Mouse (Mus musculus) CH12.LX (cell line): ENCODE results near the gene Plcg2. TPM values are rescaled to one million over a fixed set of nuclear protein-coding genes. Genes with fewer than 3 reads are reported as not detected.

Source experiments
- DNase-seq: peaks from one replicate; pipeline ENCODE4 v3.0.0-alpha.2; 2013; ENCODE audit errors: extremely low read depth
- H3K27ac ChIP-seq: 2 replicates; pipeline ENCODE4 v1.5.1; 2012; ENCODE audit warnings: low read depth, mild to moderate bottlenecking, control low read depth, moderate library complexity; ENCODE audit not compliant: insufficient read depth
- H3K27me3 ChIP-seq: replicated peaks from 2 replicates; pipeline ENCODE3; 2012; ENCODE audit warnings: inconsistent platforms
- H3K36me3 ChIP-seq, 2 experiments: replicated peaks in 1 of 2; 2 replicates each; pipeline versions ENCODE3 to v1.6.1; 2012; ENCODE audit warnings: inconsistent platforms in 1 of 2, low read length in 1 of 2, mild to moderate bottlenecking in 1 of 2, mixed read lengths in 1 of 2, moderate library complexity in 1 of 2; ENCODE audit not compliant: control insufficient read depth in 1 of 2, insufficient read depth in 1 of 2
- H3K4me1 ChIP-seq, 2 experiments: 2 replicates each; pipeline ENCODE4 v1.6.1; 2012; ENCODE audit warnings: inconsistent platforms in 1 of 2, moderate library complexity in 1 of 2; ENCODE audit not compliant: insufficient read depth in 2 of 2, control insufficient read depth in 1 of 2
- H3K4me2 ChIP-seq: 2 replicates; pipeline ENCODE4 v1.6.1; 2012; ENCODE audit warnings: low read depth, mild to moderate bottlenecking, control low read depth; ENCODE audit not compliant: poor library complexity, insufficient read depth, severe bottlenecking
- H3K4me3 ChIP-seq, 3 experiments: fragments of 150-350 bp in 1 of 3; sonication (generic) in 1 of 3; replicated peaks in 1 of 3; 2 replicates each; pipeline versions ENCODE3 to v1.5.1; 2011 to 2012; ENCODE audit warnings: low read depth in 2 of 3, low read length in 2 of 3, mild to moderate bottlenecking in 2 of 3, moderate library complexity in 2 of 3, control low read depth in 1 of 3, improper control_type of control experiment in 1 of 3, inconsistent platforms in 1 of 3, mixed read lengths in 1 of 3; ENCODE audit not compliant: poor library complexity in 1 of 3
- H3K79me2 ChIP-seq: replicated peaks from 2 replicates; pipeline ENCODE4 v1.6.1; 2012; ENCODE audit warnings: mild to moderate bottlenecking, moderate library complexity; ENCODE audit not compliant: control insufficient read depth, poor library complexity, insufficient read depth, severe bottlenecking; ENCODE audit errors: extremely low read depth
- H3K9ac ChIP-seq: 2 replicates; pipeline ENCODE4 v1.6.1; 2012; ENCODE audit warnings: low read depth, mild to moderate bottlenecking, control low read depth, moderate library complexity; ENCODE audit not compliant: insufficient read depth
- H3K9me3 ChIP-seq: replicated peaks from 2 replicates; pipeline ENCODE3; 2012; ENCODE audit warnings: low read length, inconsistent platforms, mixed read lengths
- CTCF ChIP-seq, 2 experiments: IDR thresholded peaks in 1 of 2; conservative IDR thresholded peaks in 1 of 2; 2 replicates each; pipeline ENCODE4 v1.5.1; 2011 to 2012; ENCODE audit warnings: low read depth in 2 of 2, low read length in 2 of 2, improper control_type of control experiment in 1 of 2, inconsistent platforms in 1 of 2, mild to moderate bottlenecking in 1 of 2, moderate library complexity in 1 of 2
- ELF1 ChIP-seq: IDR thresholded peaks from 2 replicates; pipeline ENCODE4 v1.6.1; 2014; ENCODE audit warnings: low read depth, mild to moderate bottlenecking, inconsistent platforms, low read length, improper control_type of control experiment
- HCFC1 ChIP-seq: IDR thresholded peaks from 2 replicates; pipeline ENCODE4 v1.6.1; 2012; ENCODE audit warnings: low read depth, mild to moderate bottlenecking, inconsistent platforms, low read length, improper control_type of control experiment
- IRF4 ChIP-seq: IDR thresholded peaks from 2 replicates; pipeline ENCODE4 v1.6.1; 2014; ENCODE audit warnings: low read depth, mild to moderate bottlenecking, inconsistent platforms, low read length, improper control_type of control experiment
- JUN ChIP-seq: IDR thresholded peaks from 2 replicates; pipeline ENCODE4 v1.6.1; 2011; ENCODE audit warnings: low read depth, mild to moderate bottlenecking, low read length, improper control_type of control experiment, moderate library complexity; ENCODE audit not compliant: insufficient read depth
- JUND ChIP-seq: conservative IDR thresholded peaks from 2 replicates; pipeline ENCODE4 v1.6.1; 2011; ENCODE audit warnings: low read depth, low read length, improper control_type of control experiment
- KAT2A ChIP-seq: IDR thresholded peaks from 2 replicates; pipeline ENCODE4 v1.6.1; 2012; ENCODE audit warnings: low read length, improper control_type of control experiment, inconsistent platforms; ENCODE audit not compliant: insufficient replicate concordance
- MAFK ChIP-seq: IDR thresholded peaks from 2 replicates; pipeline ENCODE4 v1.6.1; 2011; ENCODE audit warnings: low read length, improper control_type of control experiment; ENCODE audit not compliant: insufficient replicate concordance
- MAX ChIP-seq: IDR thresholded peaks from 2 replicates; pipeline ENCODE4 v1.6.1; 2011; ENCODE audit warnings: low read length, improper control_type of control experiment
- MEF2A ChIP-seq: IDR thresholded peaks from 2 replicates; pipeline ENCODE4 v1.6.1; 2014; ENCODE audit warnings: low read depth, mild to moderate bottlenecking, inconsistent platforms, low read length, improper control_type of control experiment, borderline replicate concordance
- MXI1 ChIP-seq: IDR thresholded peaks from 2 replicates; pipeline ENCODE4 v1.6.1; 2011; ENCODE audit warnings: mild to moderate bottlenecking, low read depth, low read length, improper control_type of control experiment
- PAX5 ChIP-seq: IDR thresholded peaks from 2 replicates; pipeline ENCODE4 v1.6.1; 2012; ENCODE audit warnings: low read length, inconsistent platforms, mixed read lengths
- POLR2A ChIP-seq: IDR thresholded peaks from 2 replicates; pipeline ENCODE4 v1.6.1; 2011; ENCODE audit warnings: low read depth, mild to moderate bottlenecking, improper control_type of control experiment, low read length
- POLR2AphosphoS2 ChIP-seq: IDR thresholded peaks from 2 replicates; pipeline ENCODE4 v1.6.1; 2011; ENCODE audit warnings: low read depth, low read length, improper control_type of control experiment
- RAD21 ChIP-seq: IDR thresholded peaks from 2 replicates; pipeline ENCODE4 v1.6.1; 2011; ENCODE audit warnings: low read depth, mild to moderate bottlenecking, low read length, improper control_type of control experiment, moderate library complexity
- RCOR1 ChIP-seq: conservative IDR thresholded peaks from 2 replicates; pipeline ENCODE4 v1.6.1; 2012; ENCODE audit warnings: low read depth, mild to moderate bottlenecking, inconsistent platforms, low read length, improper control_type of control experiment
- SMC3 ChIP-seq: IDR thresholded peaks from 2 replicates; pipeline ENCODE4 v1.6.1; 2011; ENCODE audit warnings: low read depth, low read length, improper control_type of control experiment
- TCF12 ChIP-seq: IDR thresholded peaks from 2 replicates; pipeline ENCODE4 v1.6.1; 2014; ENCODE audit warnings: low read depth, mild to moderate bottlenecking, inconsistent platforms, low read length, improper control_type of control experiment
- UBTF ChIP-seq: IDR thresholded peaks from 2 replicates; pipeline ENCODE4 v1.6.1; 2012; ENCODE audit warnings: low read depth, mild to moderate bottlenecking, inconsistent platforms, low read length, improper control_type of control experiment, moderate library complexity
- ZKSCAN1 ChIP-seq: IDR thresholded peaks from 2 replicates; pipeline ENCODE4 v1.6.1; 2012; ENCODE audit warnings: low read depth, inconsistent platforms, low read length, improper control_type of control experiment, borderline replicate concordance
- dilution Hi-C: fragments of 300-500 bp; cut with MboI; formaldehyde crosslinking; loops from 2 replicates; pipeline ENCODE4 v1.14.3; 2020; ENCODE audit warnings: low sequenced_read_pairs; ENCODE audit not compliant: extremely low pct_unique_long_range_greater_than_20kb, extremely low pct_ligation_motif_present
- in situ Hi-C: fragments of 300-500 bp; cut with MboI; formaldehyde crosslinking; loops from 3 replicates; pipeline ENCODE4 v1.14.3; 2019; ENCODE audit warnings: low sequenced_read_pairs, low pct_ligation_motif_present, low pct_unique_long_range_greater_than_20kb, mixed read lengths
- polyA plus RNA-seq: library from polyadenylated mRNA; unstranded; fragments of >175 nt; gene quantifications from 2 replicates; pipeline ENCODE4 v1.2.1, GENCODE M21; 2012; ENCODE audit warnings: low read depth; ENCODE audit not compliant: insufficient read length
- total RNA-seq, 2 experiments: library from RNA; depleted of rRNA; stranded (reverse); fragments of 300-350 nt in 1 of 2; fragments of >200 nt in 1 of 2; gene quantifications; 2 replicates each; pipeline ENCODE4 v1.2.3; 2012 to 2014

Plcg2 gene
- total and polyA plus RNA-seq, 3 experiments: 129 to 196 (median 194) TPM

DNA sequence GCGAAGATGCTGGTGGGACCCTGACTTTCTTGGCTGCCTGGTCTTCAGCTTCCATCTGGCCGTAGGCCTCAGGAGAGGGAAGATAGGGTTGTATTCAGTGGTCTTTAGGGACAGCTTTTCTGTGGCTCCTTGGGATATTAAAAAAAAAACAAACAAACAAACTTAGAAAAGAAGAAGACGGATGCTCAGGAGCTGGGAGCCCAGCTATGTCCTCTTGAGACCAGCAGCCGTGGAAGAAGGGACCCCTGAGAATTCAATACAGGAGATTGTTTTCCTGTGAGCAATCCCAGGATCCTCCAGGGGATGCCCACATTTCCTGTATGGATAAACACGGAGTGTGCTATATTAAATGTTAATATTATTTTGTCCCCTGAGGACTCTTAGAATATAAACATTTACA, 177.1 kb downstream of the Plcg2 start:
- H3K27me3 ChIP-seq: no peaks in the 10 kb centered on the region
- no peak overlapping the region for H3K4me3 ChIP-seq
- H3K27ac ChIP-seq: no peak overlapping the region
- TF ChIP-seq TCF12 (no peak), CTCF (conservative IDR thresholded peaks at IDR 0.05 in 1 of 2, IDR thresholded peaks at IDR 0.05 in 1 of 2; ENCODE audit: low read depth in 2 of 2, low read length in 2 of 2) (no peak), POLR2A (no peak), MXI1 (no peak), ELF1 (no peak), IRF4 (no peak), POLR2AphosphoS2 (no peak), UBTF (no peak), RCOR1 (no peak)
- TF ChIP-seq, all 38 proteins: peak for 0
- H3K79me2 ChIP-seq: no peaks in the 10 kb centered on the region
- in situ Hi-C loops: no loop called here
- no peaks in the 10 kb centered on the region for H3K36me3 ChIP-seq
- H3K4me1 ChIP-seq: peaks cover 6 to 11% of the 10 kb centered on the region in 2 experiments; a peak in 3 of 4 replicates
- dilution Hi-C loops: no loop called here
- no peak for DNase-seq
- H3K9me3 ChIP-seq: no peaks in the 10 kb centered on the region
- H3K9ac ChIP-seq: no peak overlapping the region
- H3K4me2 ChIP-seq: no peak overlapping the region

DNA sequence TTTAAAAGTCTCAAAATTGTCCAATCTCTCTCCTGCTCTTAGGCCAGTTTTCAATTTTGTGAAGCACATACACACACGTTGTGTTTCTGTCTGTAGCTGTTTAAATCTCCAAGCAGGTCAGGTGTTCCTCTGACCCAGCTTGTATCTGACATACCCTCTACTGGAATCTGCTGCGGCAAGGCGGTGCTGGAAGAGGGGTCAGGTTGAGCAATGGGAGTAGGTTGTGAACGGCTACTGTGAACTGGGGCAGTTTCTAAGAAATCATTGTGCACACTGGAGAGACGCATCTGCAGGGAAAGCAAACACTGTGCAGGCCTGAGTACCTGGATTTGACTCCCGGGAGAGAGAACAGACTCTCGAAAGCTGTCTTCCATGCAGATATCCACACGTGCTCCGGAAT, 178.4 kb downstream of the Plcg2 start:
- Histone ChIP-seq H3K4me1 (peaks cover 6 to 11% of the 10 kb centered on the region in 2 experiments; a peak in 3 of 4 replicates), H3K9ac (no peak overlapping the region), H3K79me2 (no peaks in the 10 kb centered on the region), H3K9me3 (no peaks in the 10 kb centered on the region), H3K27me3 (no peaks in the 10 kb centered on the region), H3K4me3 (no peak overlapping the region), H3K36me3 (no peaks in the 10 kb centered on the region), H3K27ac (no peak overlapping the region), H3K4me2 (no peak overlapping the region)
- dilution Hi-C loops: no loop called here
- no peak for TF ChIP-seq KAT2A
- no peak for TF ChIP-seq JUND
- no peak for TF ChIP-seq RCOR1
- TF ChIP-seq PAX5: no peak
- no peak for TF ChIP-seq JUN
- TF ChIP-seq POLR2AphosphoS2: no peak
- no peak for TF ChIP-seq HCFC1
- TF ChIP-seq RAD21: no peak
- TF ChIP-seq ELF1: no peak
- no peak for TF ChIP-seq MAFK
- TF ChIP-seq ZKSCAN1: no peak
- no peak for TF ChIP-seq MAX
- TF ChIP-seq UBTF: no peak
- TF ChIP-seq SMC3: no peak
- TF ChIP-seq MEF2A: no peak
- in situ Hi-C loops: no loop called here
- no peak for DNase-seq
